Mouse (Mus musculus) cerebellum, postnatal 14 days (tissue): ENCODE measurements around the gene Cep131.

Experiments
- DNase-seq, 2 experiments: peaks; one replicate each; pipeline ENCODE4 v3.0.0; 2021; ENCODE audit warnings: mixed read lengths in 2 of 2

Cep131 gene

DNA sequence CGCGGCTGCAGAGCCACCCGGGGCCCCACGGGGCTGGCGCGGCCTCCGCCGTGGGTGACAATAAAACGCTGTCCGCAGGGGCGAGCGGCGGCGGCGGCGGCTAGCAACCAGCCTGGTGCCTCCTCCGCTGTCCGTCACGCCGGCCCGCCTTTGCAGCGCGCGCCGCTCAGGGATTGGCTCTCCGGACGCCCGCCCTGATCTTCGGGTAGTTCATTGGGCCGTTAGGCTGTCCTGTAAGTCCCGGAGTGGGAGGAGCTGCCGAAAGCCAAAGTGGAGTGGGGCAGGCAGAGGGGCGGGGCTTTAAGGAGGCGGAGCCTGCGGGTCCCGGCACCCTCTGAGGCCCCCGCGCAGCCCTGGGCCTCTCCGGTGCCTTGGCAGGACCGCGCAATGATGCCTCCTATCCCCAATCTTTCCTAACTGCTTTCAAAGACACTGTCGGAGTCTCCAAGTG, at the start of gene Cep131:
Gene Cep131, minus strand, starts transcription at position 126 of the 451 bp plus-strand sequence.
- DNase-seq, result peak; percentile 97 to 98

DNA sequence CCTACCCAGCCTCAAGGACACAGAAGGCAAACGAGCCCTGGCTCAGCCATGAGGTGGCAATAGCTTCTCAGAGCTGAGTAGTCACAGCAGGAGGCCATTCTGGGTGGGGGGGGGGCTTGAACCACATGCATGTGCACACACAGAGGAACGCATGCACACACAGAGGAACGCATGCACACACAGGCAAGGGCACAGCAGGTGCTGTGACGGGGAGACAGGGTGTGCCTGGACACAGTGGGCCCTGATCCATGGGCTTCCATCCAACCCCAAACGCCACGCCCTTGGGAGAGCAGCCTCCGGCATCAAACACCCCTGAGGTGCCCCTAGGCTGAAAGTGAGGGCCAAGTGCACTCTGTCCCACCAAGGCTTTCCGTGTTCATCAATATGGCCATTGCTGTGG, 49.6 kb upstream of the Cep131 start:
- no peak for DNase-seq

DNA sequence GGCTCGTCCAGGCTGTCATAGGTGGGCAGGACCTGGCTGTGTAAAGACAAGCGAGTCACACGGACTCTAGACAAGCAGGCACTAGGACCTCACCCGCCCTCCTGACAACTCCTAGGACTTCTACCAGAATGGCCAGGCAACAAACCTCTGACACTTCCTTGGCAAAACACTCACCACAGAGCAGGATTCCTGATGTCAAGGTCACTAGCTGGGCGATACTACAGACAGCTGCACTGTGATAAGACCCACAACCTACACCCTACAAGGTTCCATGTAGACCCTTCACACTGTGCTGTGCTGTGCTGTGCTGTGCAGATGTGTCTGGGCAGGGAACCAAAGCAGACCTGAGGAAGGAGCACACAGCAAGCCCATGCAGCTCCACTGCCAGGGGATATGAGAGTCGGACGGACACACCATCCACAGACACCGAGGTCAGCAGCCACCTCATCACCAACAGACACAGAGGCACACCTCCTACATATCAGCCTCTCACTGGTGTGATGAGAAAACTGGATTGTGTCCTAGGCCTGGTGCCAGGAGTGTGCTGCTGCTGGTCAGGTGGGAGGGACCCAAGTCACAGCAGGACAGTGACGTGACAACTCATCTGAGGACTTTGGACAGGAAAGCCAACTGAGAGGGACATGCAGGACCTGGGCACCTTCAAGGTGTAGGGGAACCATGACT, 48.4 kb upstream of the Cep131 start:
- no peak for DNase-seq

DNA sequence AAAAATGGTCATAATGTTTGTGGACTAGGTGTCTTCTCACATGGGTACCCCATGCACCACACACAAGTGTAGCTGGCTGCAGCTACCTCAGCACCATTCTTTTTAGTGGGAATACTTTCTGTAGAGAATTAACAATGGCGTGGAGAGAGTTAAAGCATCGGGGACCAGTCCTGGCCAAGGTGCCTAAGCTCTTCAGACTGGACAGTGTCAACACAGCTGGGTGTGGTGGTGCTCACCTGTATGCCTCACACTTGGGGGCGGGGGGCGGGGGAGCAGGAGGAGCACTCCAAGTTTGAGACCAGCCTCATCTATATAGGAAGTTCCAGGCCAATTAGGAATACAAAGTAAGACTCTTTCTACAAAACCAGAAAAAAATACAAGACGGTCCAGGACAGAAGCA, 47.5 kb upstream of the Cep131 start:
- no peak for DNase-seq

DNA sequence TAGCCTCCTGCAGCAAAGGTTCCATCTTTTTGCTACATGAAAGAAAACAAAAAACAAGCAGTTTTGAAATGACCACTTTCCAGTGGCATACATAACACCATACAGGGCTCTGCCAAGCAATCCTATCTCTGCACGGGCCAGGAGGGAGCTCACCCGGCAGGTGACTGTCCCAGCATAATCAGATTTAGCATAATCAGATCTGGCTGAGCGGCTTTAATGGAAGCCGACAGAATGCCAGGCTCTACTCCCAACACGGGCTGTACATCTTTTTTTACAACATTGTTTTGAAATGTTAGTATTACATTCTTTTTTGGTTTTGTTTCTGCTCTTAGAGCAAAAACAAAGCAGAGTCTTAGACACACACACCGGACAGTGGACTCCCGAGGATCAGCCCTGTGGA, 42.7 kb upstream of the Cep131 start:
- DNase-seq, result no peak

DNA sequence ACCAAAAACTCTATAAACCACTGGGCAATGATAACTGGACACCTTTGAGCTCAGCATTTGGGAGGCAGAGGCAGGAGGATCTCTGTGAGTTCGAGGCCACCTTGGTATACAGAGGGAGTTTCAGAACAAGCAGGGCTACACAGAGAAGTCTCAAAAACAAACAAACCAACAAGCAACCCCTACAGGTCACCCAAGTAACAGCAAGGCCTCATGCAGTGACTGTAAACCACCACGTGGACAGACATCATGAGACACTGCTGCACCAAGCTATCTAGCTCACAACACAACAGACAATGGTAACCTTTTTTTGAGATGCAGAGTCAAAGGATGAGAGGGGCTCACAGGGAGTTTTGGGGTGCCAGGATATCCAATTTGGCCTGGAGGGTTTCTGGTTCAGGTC, 40.2 kb upstream of the Cep131 start:
- no peak for DNase-seq

DNA sequence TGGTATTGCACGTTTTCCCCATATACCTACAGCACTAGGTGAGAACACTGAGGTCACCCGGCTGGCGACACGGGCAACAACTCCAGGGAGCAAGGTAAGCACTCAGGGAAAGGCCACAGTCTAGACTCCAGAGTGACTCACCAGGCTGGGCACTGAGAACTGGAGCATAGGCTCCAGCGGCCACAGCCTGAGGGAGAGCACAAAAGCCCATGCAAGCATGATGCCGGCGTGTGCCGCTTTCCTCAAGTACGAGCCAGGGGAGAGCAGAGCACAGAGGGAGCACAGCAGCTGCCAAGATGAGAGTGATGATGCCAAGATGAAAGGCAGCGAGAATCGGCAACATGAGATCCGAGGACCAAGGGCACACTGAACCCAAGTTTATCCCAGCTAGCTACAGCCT, 35.5 kb upstream of the Cep131 start:
- peak; percentile 56 to 64 for DNase-seq

DNA sequence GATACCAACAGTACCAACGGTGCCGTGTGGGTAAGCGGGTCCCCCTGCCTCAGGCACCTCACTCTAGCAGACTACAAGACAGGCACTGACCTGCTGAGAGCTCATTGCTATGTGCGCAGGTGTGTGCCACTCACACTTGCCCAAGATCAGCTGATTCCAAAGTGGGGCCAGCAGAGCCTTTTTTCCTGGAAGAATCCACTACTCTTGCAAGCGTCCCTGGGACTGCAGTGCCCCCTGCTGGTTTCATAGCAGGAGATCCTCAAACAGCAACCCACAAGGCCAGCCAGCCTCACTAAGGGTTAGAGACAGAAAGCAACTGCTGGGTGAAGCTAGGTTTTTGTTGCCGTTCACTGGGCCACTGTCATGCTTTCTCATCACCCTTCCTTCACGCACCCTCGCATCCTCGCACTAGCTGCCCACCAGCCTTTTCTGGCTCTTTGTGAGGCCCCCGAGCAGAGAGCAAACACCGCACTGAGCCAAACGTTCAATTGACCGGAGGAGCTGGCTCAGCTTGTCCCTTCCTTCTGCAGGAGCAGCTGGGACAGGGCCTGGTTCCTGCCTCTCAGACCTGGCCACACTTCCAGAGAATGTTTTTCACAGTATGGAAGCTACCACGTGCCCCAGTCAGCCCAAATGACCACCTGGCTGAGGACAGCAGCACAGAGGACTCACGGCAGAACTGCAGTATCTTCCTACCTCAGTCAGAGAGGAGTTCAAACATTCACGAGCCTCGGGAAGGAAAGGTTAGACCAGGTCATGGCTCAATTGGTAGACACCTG, 34.2 kb upstream of the Cep131 start:
- peak; percentile 84 to 89 for DNase-seq

DNA sequence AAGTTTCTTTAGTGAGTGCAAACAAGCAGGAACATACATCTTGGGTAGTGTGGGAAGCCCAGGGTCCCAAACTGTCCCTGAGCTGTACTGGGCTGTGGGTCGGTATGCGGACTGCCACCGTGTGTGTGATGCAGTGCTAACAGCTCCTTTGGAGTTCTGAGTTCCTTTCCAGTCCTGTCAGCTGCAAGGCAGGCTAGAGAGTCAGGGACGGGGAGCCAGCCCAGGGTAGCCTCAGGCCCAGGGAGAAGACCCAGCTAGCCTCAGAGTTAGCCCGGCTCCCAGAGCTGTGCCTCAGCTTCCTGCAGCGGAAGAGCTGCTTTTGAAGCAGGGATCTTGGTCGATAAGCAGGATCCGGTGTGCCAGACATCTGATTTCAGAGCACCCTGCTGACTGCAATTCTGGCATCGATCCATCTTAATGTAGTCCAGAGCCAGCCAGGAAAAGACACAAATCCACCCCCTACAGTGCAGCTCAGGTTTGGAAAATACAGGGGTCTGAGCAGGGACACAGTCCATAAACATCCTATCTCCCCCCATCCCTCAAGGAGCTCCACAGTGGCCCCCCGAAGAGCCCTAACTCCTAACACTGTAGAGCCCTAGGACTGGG, 33.4 kb upstream of the Cep131 start:
- DNase-seq, result peak; percentile 52 to 58

DNA sequence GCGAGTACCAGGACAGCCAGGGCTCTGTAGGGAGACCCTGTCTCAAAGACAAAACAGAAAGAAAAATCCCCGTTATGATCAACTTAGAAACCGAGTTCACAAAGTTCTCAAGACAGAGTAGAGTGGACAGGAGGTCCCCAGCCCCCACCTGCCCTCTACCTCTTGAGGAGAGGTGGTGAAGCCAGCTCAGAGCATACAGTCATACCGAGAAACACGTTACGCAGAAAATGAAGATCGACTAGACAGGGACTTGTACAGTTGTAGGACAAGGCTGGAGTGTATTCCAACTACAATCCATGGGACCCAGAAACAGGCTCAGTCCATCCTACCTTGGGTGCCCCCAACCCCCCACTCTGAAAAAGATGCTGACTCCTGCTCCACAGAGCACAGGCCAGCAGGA, 32.5 kb upstream of the Cep131 start:
- no peak for DNase-seq

DNA sequence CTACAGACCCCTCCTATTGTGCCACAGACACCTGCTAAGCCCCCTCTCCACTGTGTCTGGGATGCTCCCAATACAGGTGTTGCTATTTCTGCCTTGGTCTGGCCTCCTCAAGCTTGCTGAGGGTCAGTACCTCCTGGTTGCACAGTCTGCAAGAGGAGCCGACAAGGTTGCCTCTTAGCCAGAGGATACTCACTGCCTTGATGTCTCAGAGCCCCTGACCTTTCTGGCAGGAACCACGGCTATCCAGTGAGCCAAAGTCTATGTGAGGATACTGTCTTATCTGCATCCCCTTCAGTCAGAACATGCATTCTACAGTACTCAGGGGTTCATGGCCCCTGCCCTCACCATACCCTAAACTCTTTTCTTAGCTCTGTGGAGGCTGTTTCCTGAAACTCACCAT, 31.0 kb upstream of the Cep131 start:
- no peak for DNase-seq

DNA sequence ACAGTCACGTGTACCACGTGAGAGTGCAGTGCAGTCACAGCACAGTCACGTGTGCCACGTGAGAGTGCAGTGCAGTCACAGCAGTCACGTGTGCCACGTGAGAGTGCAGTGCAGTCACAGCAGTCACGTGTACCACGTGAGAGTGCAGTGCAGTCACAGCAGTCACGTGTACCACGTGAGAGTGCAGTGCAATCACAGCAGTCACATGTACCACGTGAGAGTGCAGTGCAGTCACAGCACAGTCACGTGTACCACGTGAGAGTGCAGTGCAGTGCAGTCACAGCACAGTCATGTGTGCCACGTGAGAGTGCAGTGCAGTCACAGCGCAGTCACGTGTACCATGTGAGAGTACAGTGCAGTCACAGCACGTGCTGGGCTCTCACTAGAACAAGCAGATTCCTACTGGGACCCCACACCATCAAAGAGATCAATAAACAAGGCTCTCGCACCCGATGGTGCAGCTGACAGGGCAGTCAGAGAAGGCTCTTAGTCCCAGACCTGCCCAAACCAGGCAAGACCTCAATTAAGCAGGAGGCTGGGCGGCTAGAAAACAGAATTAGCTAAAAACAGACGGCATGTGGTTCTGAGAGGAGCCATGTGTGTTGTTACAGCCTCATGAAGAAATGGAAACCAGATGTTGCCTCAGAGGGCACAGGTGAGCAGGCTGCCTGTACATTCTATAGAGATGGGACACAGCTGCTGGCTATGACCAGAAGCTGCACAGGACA, 28.0 kb upstream of the Cep131 start:
- no peak for DNase-seq

DNA sequence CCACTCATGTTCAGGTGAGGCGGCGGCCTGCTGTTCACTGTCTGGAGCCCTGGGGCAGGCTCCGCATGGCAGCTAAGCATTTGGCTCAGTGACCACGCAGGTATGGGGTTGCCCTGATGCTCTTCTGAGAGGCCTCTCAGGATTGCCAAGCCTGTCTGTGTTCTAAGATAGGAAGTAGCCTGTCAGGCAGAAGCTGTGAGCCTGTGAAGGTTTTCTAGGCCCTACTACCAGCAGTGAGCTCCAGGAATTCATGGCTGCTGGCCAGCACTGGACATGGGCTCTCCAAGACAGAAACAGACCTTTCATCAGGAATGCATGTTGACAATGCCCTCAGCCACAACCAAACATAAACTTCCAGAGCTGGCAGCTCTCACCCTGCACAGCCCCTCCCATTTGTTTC, 25.5 kb upstream of the Cep131 start:
- DNase-seq, result peak; percentile 42 to 57

DNA sequence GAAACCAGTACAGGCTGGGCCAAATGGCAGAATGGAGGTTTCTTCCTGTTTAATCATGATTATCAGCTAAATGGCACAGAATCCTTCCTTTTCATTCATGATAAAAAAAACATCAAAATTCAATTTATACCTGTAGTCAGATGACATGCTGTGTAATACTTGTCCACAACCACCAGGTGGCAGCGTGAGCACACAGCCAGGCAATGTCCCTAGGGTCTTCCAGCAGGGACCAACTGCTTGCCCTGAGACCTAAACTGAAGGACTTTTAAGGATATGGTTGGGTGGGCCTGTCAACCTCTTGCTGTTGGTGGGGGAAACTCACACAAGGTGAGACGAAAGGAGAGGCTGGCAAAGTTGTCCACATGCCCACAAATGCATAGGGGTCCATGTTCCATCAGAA, 24.4 kb upstream of the Cep131 start:
- peak; percentile 82 to 83 for DNase-seq

DNA sequence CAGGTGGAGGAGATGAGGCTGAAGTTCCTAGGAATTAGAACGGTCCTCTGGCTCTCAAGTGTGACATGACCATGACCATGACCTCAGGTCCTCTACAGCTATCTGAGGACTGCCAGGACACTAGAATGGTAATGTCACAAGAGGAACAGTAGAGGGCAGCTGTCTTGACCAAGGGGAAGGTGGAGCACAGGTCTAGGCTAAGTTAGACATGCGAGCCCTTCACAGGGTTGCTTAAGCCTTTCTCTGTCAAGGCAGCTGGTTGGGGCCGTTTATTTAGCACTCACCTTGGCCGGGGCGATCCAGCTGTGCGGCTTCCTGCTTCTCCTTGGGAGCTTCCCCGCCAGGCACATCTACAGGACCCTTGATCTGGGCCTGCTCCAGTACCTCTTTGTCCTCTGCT, 23.9 kb upstream of the Cep131 start:
- no peak for DNase-seq

DNA sequence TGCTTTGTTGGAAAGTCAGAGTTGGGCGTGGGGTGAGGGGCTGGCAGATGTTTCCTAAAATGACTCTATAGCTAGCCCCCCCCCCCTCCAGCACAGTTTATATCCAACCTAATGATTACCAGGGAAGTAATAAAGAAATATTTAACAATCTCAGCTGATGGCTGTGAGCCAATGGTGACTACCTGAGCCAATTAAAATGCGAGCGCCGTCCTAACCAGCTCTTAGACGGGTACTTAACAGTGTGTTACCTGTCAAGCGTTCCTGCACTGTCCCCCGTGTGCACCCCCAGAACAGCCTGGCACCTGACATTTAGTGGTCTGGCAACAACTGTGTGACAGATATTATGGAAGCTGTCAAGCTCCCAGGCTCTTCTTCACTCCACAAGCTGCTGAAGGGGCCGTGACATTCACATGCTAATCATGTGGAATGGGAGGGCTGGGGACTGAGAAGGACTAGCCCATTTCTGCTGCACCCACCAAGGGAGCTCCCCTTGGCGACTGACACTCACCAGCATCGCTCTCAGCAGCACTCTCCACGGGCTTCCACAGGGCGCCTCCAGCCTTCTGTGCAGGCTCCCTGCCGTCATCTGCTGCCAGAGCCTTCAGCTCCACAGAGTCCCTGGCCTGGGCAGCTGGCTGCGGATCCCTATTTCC, 23.1 kb upstream of the Cep131 start:
- DNase-seq, result no peak

DNA sequence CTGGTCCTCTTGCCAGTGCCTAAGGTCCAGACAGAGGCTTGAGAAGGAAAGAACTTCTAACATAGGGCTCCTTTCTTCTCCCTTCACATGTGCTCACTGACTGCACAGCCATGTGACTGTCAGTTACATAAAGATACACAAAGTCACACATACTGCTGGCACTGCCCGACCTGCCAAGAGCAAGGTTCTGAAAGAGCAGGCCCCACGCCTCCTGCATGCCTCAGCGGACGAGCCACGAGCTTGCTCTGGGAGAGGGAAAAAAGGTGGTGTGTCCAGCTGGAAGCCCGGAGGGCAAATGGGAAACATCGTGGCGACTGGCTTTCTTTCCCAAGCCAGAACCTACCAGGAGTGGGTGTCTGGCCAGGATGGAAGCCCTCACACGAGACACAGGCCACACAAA, 21.2 kb upstream of the Cep131 start:
- DNase-seq, result no peak

DNA sequence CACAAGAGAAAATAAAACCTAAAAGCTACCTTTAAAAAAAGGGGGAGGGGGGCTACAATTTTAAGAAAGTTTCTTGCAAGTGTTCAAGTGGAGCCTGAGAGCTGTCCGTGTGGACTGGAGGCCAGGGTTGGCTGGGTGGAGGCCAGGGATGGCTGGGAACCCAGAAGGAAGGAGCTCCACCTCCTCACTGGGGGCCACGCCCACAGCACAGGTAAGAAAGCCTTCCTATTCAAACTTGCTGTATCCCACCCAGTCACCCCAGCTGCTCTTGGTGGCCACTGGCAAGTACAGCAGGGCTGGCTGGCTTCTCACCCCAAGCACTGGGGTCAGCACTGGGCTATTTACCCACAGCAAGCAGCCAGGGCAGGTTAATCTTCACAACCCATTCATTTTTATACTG, 20.4 kb upstream of the Cep131 start:
- no peak for DNase-seq

DNA sequence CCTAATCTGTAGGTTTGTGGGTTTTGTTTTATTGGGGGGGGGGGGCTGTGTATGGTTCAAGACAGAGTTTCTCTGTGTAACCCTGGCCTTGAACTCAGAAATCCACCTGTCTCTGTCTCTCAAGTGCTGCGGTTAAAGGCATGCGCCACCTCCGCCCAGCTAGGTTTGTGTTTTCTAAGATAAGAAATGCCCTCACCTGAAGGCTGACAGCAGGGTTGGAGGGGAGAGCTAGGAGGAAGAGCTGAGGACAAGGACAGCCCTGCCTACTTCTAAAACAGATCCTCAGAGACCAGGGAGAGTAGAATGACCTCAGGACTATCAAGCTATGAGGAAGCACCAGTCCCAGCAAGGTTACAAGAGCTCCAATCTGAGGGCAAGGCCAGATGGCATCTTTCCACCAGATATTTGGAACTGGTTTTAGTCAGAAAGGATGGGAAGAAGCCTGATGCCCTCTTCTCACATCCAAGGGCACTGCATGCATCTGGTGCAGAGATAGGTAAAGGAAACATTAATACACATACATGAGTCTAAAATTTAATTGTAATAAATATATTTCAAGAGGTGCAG, 16.9 kb upstream of the Cep131 start:
- DNase-seq, result no peak

DNA sequence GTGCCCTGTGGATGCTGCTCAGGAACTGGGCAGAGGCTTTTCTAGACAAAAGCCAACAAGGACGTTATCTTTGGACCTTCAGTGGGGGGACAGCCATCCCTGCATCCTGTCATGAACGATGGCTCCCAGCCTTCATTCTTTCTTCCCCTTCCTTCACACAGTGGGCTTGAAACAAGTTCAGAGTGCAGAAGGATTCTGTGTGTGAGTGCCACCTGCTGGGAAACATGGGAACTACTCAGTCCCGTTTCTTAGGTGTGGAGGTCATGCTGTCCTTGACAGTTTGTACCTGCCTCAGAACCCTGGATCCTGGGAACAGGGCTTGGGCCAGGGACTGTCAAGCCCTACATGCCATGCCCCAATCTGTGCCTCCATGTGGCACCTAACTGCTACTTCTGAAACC, 14.4 kb upstream of the Cep131 start:
- DNase-seq, result peak; percentile 79 to 85

DNA sequence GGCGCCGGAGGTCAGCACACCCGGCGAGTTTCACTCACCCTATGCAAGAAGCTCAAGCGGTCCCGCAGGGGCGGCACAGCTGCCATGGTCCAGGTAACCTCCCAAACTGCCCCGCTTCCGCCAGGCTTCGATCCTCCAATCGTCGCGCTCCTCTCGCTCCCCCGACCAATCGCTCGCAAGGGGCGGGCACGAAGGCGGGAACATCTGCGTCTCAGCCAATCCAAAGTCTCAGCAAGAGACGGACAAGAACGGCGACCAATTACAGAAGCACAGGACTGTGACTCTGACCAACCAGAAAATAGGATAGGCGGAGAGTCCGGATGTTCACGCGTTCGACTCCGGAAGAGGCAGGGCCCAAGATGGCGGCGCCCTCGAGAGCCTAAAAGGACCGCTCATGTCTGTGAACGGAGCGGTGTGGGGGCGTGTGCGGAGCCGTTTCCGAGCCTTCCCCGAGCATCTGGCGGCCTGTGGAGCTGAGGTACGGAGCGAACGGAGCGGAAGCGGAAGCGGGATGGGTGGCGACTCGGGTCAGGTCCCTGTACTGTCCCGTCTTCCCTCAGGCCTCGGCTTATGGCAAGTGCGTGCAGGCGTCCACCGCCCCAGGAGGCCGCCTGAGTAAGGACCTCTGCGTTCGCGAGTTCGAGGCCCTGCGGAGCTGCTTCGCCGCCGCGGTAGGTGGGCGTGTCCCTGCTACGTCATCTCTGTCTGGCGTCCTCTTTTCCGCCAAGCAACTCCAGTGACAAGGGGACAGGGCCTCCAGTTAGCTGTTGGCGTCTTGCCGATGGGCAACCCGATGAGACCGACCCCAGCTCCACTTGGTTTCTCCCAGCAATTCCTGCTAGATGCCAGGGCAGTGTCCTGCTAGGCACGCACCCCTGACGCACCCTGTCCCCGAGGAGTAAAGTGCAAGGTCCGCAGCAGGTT, 12.2 kb upstream of the Cep131 start, which contains the start of the genes Tepsin and Ndufaf8:
Gene Tepsin, minus strand, starts transcription at position 144 of the 924 bp plus-strand sequence.
Gene Ndufaf8, plus strand, starts transcription at position 341 of the 924 bp plus-strand sequence.
- peak; percentile 97 to 100 for DNase-seq
